11 mouse cellular contexts compared by ENCODE assay signal in genomic region chr15:98806071-98806808, GRCm38 (mm10). TPM values are rescaled to one million over a fixed set of nuclear protein-coding genes. Genes with fewer than 3 reads are reported as not detected.
DNase-seq lines count a peak whose midpoint lies in the region; ATAC-seq and TF ChIP-seq lines count a peak whose summit lies in the region.
"Had no signal": no experiment of that assay in that cellular context is flagged by ENCODE, and none has a peak within 500 bp of the region (broad histone marks: within the 10 kb centered on the region; RNA-seq: fewer than 3 reads in every experiment).

No protein-coding gene starts in this region.

- TF ChIP-seq CTCF in heart, postnatal 0 days (IDR thresholded peaks at IDR 0.05; ENCODE audit: low read depth) = no peak
- TF ChIP-seq CTCF in bone marrow macrophage, adult 2 months (IDR thresholded peaks at IDR 0.05; ENCODE audit: low read depth, low read length) = no peak

- no peak for TF ChIP-seq EP300 in heart, postnatal 0 days (IDR thresholded peaks at IDR 0.05; ENCODE audit: low read depth)

- no peak for ATAC-seq in heart, postnatal 0 days (ENCODE audit: insufficient read depth, low read depth)
- ATAC-seq in hindbrain, embryonic 14.5 days (ENCODE audit: low FRiP score) = no peak
- ATAC-seq in midbrain, embryonic 14.5 days (ENCODE audit: low FRiP score, low TSS enrichment) = no peak

- no peak for TF ChIP-seq POLR2A in bone marrow macrophage, adult 2 months (IDR thresholded peaks at IDR 0.05; ENCODE audit: borderline replicate concordance, low read depth, low read length)

- no peaks in the 10 kb centered on the region for H3K9me3 ChIP-seq in heart, postnatal 0 days (replicated peaks; ENCODE audit: control insufficient read depth, low read length)
- no peaks in the 10 kb centered on the region for H3K9me3 ChIP-seq in hindbrain, embryonic 14.5 days (ENCODE audit: control insufficient read depth, low read length)
- H3K9me3 ChIP-seq in midbrain, embryonic 14.5 days (ENCODE audit: control insufficient read depth, low read length) = no peaks in the 10 kb centered on the region

- peak overlapping the region; percentile 50 for H3K4me3 ChIP-seq in heart, postnatal 0 days (ENCODE audit: low read depth, low read length)
- peak overlapping the region; percentile 42; the same call in 1 of the 2 replicates for H3K4me3 ChIP-seq in bone marrow macrophage, adult 2 months (ENCODE audit: insufficient read depth, low read length)
- H3K4me3 ChIP-seq in hindbrain, embryonic 14.5 days (replicated peaks; ENCODE audit: low read length) = peak overlapping the region; percentile 44
- H3K4me3 ChIP-seq in midbrain, embryonic 14.5 days (replicated peaks; ENCODE audit: low read depth, low read length) = peak overlapping the region; percentile 44

- 0 out of 2 replicates have a peak, but pooled peaks cover 6% of the 10 kb centered on the region for H3K36me3 ChIP-seq in heart, postnatal 0 days (replicated peaks; ENCODE audit: control insufficient read depth, insufficient read depth, low read length)
- no peaks in the 10 kb centered on the region for H3K36me3 ChIP-seq in hindbrain, embryonic 14.5 days (replicated peaks; ENCODE audit: control insufficient read depth, insufficient read depth)
- no peaks in the 10 kb centered on the region for H3K36me3 ChIP-seq in midbrain, embryonic 14.5 days (ENCODE audit: control insufficient read depth, insufficient read depth, low read length)

- no peak for DNase-seq in heart, postnatal 0 days (ENCODE audit: low spot score)
- no peak for DNase-seq in heart, postnatal 10 days
- DNase-seq in hindbrain, embryonic 14.5 days (ENCODE audit: low spot score) = no peak
- DNase-seq in midbrain, embryonic 14.5 days = no peak
- DNase-seq in spleen, postnatal 4 days (ENCODE audit: low spot score in 2 of 2) = no peak
- DNase-seq in c-Kit-positive CD71-positive TER-119-positive erythroid progenitor cells, embryonic 14.5 days (ENCODE audit: low spot score) = no peak
- DNase-seq in gastrocnemius, adult 18-20 months (ENCODE audit: low spot score) = no peak
- DNase-seq: cerebellum, postnatal 36 days; right cerebral cortex, postnatal 14 days had no signal

- H3K27me3 ChIP-seq in heart, postnatal 0 days (ENCODE audit: control insufficient read depth, insufficient read depth, low read length) = peaks cover 78% of the 10 kb centered on the region
- peaks cover 97% of the 10 kb centered on the region for H3K27me3 ChIP-seq in hindbrain, embryonic 14.5 days (ENCODE audit: control insufficient read depth, insufficient read depth, low read length)
- H3K27me3 ChIP-seq in midbrain, embryonic 14.5 days (ENCODE audit: control insufficient read depth, insufficient read depth, low read length) = peaks cover 89% of the 10 kb centered on the region

- H3K4me2 ChIP-seq in heart, postnatal 0 days (ENCODE audit: low read depth, low read length) = peak overlapping the region; percentile 74
- peak overlapping the region; percentile 79 for H3K4me2 ChIP-seq in hindbrain, embryonic 14.5 days (replicated peaks)
- peak overlapping the region; percentile 75 for H3K4me2 ChIP-seq in midbrain, embryonic 14.5 days (ENCODE audit: low read length)

- no peak overlapping the region for H3K9ac ChIP-seq in heart, postnatal 0 days (replicated peaks; ENCODE audit: low read depth, low read length)
- peak overlapping the region; percentile 28; the same call in 1 of the 2 replicates for H3K9ac ChIP-seq in hindbrain, embryonic 14.5 days
- H3K9ac ChIP-seq in midbrain, embryonic 14.5 days (replicated peaks; ENCODE audit: low read length) = no peak overlapping the region; the same call in 1 of the 2 replicates

- WGBS in heart, postnatal 0 days = 27% methylated on average over 30 of the region's 30 CpGs
- 3% methylated on average over 30 of the region's 30 CpGs for whole genome bisulfite sequencing in hindbrain, embryonic 14.5 days
- 4% methylated on average over 30 of the region's 30 CpGs for whole genome bisulfite sequencing in midbrain, embryonic 14.5 days

- H3K4me1 ChIP-seq in heart, postnatal 0 days (ENCODE audit: control insufficient read depth, insufficient read depth) = peaks cover 28% of the 10 kb centered on the region
- H3K4me1 ChIP-seq in bone marrow macrophage, adult 2 months (ENCODE audit: control insufficient read depth, insufficient read depth, low read length) = peaks cover 9% of the 10 kb centered on the region
- peaks cover 29% of the 10 kb centered on the region for H3K4me1 ChIP-seq in hindbrain, embryonic 14.5 days (replicated peaks; ENCODE audit: control insufficient read depth, insufficient read depth, low read length)
- peaks cover 32% of the 10 kb centered on the region for H3K4me1 ChIP-seq in midbrain, embryonic 14.5 days (ENCODE audit: control insufficient read depth, insufficient read depth, low read length)

- intact Hi-C loops in heart, postnatal 10 days (cut with DNase I) = no loop called here

- H3K27ac ChIP-seq in heart, postnatal 0 days (ENCODE audit: low read depth) = no peak overlapping the region
- H3K27ac ChIP-seq in bone marrow macrophage, adult 2 months (ENCODE audit: insufficient read depth, low read depth, low read length) = no peak overlapping the region
- H3K27ac ChIP-seq in hindbrain, embryonic 14.5 days = no peak overlapping the region
- H3K27ac ChIP-seq in midbrain, embryonic 14.5 days (replicated peaks; ENCODE audit: low read depth, low read length) = no peak overlapping the region

RNA-seq across cellular contexts. Expression of gene Ddn, which starts 3.0 kb away (rescaled TPM):
- 1.4 and 1.9 TPM in 2 replicates for total RNA-seq in heart, postnatal 0 days (2014; rRNA removed; ENCODE audit: low replicate concordance)
- polyA plus RNA-seq in heart, postnatal 0 days (2015; fragmentation: Nextera tagmentation; extraction: Ambion mirVana) = 0.11 TPM in 2 replicates
- under 1 TPM; 0.10 to 0.32 TPM for total RNA-seq in heart, postnatal 10 days (2021)
- not detected in 2 replicates for polyA plus RNA-seq in bone marrow macrophage, adult 2 months (2012; ENCODE audit: insufficient read depth, insufficient read length, missing spikeins)
- 0.59 and 0.64 TPM in 2 replicates for polyA plus RNA-seq in hindbrain, embryonic 14.5 days (2014; fragmentation: Nextera tagmentation; extraction: Ambion mirVana)
- 0.57 and 0.66 TPM in 2 replicates for polyA plus RNA-seq in midbrain, embryonic 14.5 days (2014; fragmentation: Nextera tagmentation; extraction: Ambion mirVana)
- under 1 TPM; 0.36 to 0.57 TPM for total RNA-seq in gastrocnemius, adult 18-20 months (2021)

RNA-seq across cellular contexts. Expression of gene Wnt1, which starts 16.6 kb away (rescaled TPM):
- total RNA-seq in heart, postnatal 0 days (2014; rRNA removed; ENCODE audit: low replicate concordance) = not detected in 2 replicates
- polyA plus RNA-seq in heart, postnatal 0 days (2015; fragmentation: Nextera tagmentation; extraction: Ambion mirVana) = not detected in 2 replicates
- not detected for total RNA-seq in heart, postnatal 10 days (2021)
- not detected in 2 replicates for polyA plus RNA-seq in bone marrow macrophage, adult 2 months (2012; ENCODE audit: insufficient read depth, insufficient read length, missing spikeins)
- 1.9 and 2.1 TPM in 2 replicates for polyA plus RNA-seq in hindbrain, embryonic 14.5 days (2014; fragmentation: Nextera tagmentation; extraction: Ambion mirVana)
- polyA plus RNA-seq in midbrain, embryonic 14.5 days (2014; fragmentation: Nextera tagmentation; extraction: Ambion mirVana) = 1.3 and 4.1 TPM in 2 replicates
- not detected for total RNA-seq in gastrocnemius, adult 18-20 months (2021)
- total RNA-seq: layer of hippocampus, adult 18-20 months had no signal

RNA-seq across cellular contexts. Expression of gene Prkag1, which starts 25.1 kb away (rescaled TPM):
- 115 and 134 TPM in 2 replicates for total RNA-seq in heart, postnatal 0 days (2014; rRNA removed; ENCODE audit: low replicate concordance)
- 113 and 114 TPM in 2 replicates for polyA plus RNA-seq in heart, postnatal 0 days (2015; fragmentation: Nextera tagmentation; extraction: Ambion mirVana)
- total RNA-seq in heart, postnatal 10 days (2021) = 10 to 100 TPM; 93.7 to 94.3 TPM
- polyA plus RNA-seq in bone marrow macrophage, adult 2 months (2012; ENCODE audit: insufficient read depth, insufficient read length, missing spikeins) = 82.3 and 86.6 TPM in 2 replicates
- 59.0 and 65.3 TPM in 2 replicates for polyA plus RNA-seq in hindbrain, embryonic 14.5 days (2014; fragmentation: Nextera tagmentation; extraction: Ambion mirVana)
- 56.5 and 72.8 TPM in 2 replicates for polyA plus RNA-seq in midbrain, embryonic 14.5 days (2014; fragmentation: Nextera tagmentation; extraction: Ambion mirVana)
- total RNA-seq in gastrocnemius, adult 18-20 months (2021) = 10 to 100 TPM; 48.1 to 49.6 TPM

RNA-seq across cellular contexts. Expression of gene Wnt10b, which starts 28.3 kb away (rescaled TPM):
- total RNA-seq in heart, postnatal 0 days (2014; rRNA removed; ENCODE audit: low replicate concordance) = not detected in 2 replicates
- polyA plus RNA-seq in heart, postnatal 0 days (2015; fragmentation: Nextera tagmentation; extraction: Ambion mirVana) = 0.07 TPM in 1 of 2 replicates, not detected in the other
- total RNA-seq in heart, postnatal 10 days (2021) = under 1 TPM; 0.43 to 0.67 TPM
- polyA plus RNA-seq in bone marrow macrophage, adult 2 months (2012; ENCODE audit: insufficient read depth, insufficient read length, missing spikeins) = not detected in 2 replicates
- not detected in 2 replicates for polyA plus RNA-seq in hindbrain, embryonic 14.5 days (2014; fragmentation: Nextera tagmentation; extraction: Ambion mirVana)
- not detected in 2 replicates for polyA plus RNA-seq in midbrain, embryonic 14.5 days (2014; fragmentation: Nextera tagmentation; extraction: Ambion mirVana)
- 1 to 10 TPM in 1 of 2 experiments, under 1 TPM in 1; 0.57 to 1.4 TPM for total RNA-seq in gastrocnemius, adult 18-20 months (2021)

RNA-seq across cellular contexts. Expression of gene Arf3, which starts 43.2 kb away (rescaled TPM):
- total RNA-seq in heart, postnatal 0 days (2014; rRNA removed; ENCODE audit: low replicate concordance) = 27.6 and 28.7 TPM in 2 replicates
- 15.9 and 17.3 TPM in 2 replicates for polyA plus RNA-seq in heart, postnatal 0 days (2015; fragmentation: Nextera tagmentation; extraction: Ambion mirVana)
- total RNA-seq in heart, postnatal 10 days (2021) = 10 to 100 TPM; 36.3 to 40.1 TPM
- polyA plus RNA-seq in bone marrow macrophage, adult 2 months (2012; ENCODE audit: insufficient read depth, insufficient read length, missing spikeins) = 93.8 and 103 TPM in 2 replicates
- 77.2 and 84.7 TPM in 2 replicates for polyA plus RNA-seq in hindbrain, embryonic 14.5 days (2014; fragmentation: Nextera tagmentation; extraction: Ambion mirVana)
- 57.5 and 63.3 TPM in 2 replicates for polyA plus RNA-seq in midbrain, embryonic 14.5 days (2014; fragmentation: Nextera tagmentation; extraction: Ambion mirVana)
- total RNA-seq in gastrocnemius, adult 18-20 months (2021) = 1 to 10 TPM; 8.1 to 9.0 TPM
